Mouse (Mus musculus): ENCODE data around the gene Srpk2. TPM values are rescaled to one million over a fixed set of nuclear protein-coding genes. Genes with fewer than 3 reads are reported as not detected.

Gene Srpk2
- total RNA-seq, 2 experiments from 2014 or later = 47.2 to 60.2 TPM

Other genes with a start within 250 kb of the Srpk2 start
- gene Pus7, start 99.1 kb upstream of the Srpk2 start, total RNA-seq (2014; fragmentation: Nextera tagmentation) = 44.4 and 45.8 TPM in 2 replicates
- 50.5 and 64.7 TPM in 2 replicates for gene Pus7, start 99.1 kb upstream of the Srpk2 start, total RNA-seq (2017)
- 19.6 and 33.0 TPM in 2 replicates for gene Rint1, start 103.1 kb upstream of the Srpk2 start, total RNA-seq (2014; fragmentation: Nextera tagmentation)
- gene Rint1, start 103.1 kb upstream of the Srpk2 start, total RNA-seq (2017) = 25.0 and 29.1 TPM in 2 replicates
- 111 and 165 TPM in 2 replicates for gene Tomm7, start 159.5 kb upstream of the Srpk2 start, total RNA-seq (2014; fragmentation: Nextera tagmentation)
- 317 and 372 TPM in 2 replicates for gene Tomm7, start 159.5 kb upstream of the Srpk2 start, total RNA-seq (2017)

All from granulocyte monocyte progenitor cell, adult 5-6 weeks (primary cell).